Mouse (Mus musculus): Measurements from ENCODE around the gene Drd4.

DNA sequence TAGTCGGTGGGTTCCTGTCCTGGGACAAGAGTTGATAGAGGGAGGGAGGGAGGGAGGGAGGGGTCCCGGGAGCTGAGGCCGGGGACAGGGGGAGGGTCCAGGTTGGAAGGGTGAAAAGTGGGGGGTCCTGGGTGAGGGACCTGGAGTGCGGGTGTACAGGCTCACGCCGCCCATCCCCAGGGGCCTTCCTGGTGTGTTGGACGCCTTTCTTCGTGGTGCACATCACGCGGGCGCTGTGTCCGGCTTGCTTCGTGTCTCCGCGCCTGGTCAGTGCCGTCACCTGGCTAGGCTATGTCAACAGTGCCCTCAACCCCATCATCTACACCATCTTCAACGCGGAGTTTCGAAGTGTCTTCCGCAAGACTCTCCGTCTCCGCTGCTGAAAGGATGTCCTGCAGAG is 2.7 kb downstream of the Drd4 start:
- TF ChIP-seq CTCF (IDR thresholded peaks at IDR 0.05; ENCODE audit: extremely low read depth, insufficient read depth, low read length) (no peak), POLR2A (IDR thresholded peaks at IDR 0.05; ENCODE audit: extremely low read depth, insufficient read depth, low read length) (no peak)

Data from cortical plate, adult 2 months (tissue).